Mouse (Mus musculus) embryo, embryonic 10 days (tissue): Measurements from ENCODE around the gene Zfp637.
"Not testable (repeated sequence)": the region's sequence is repeated elsewhere in the genome, so short reads cannot be mapped to it uniquely, and the experiment has no call there.

ENCODE experiments used
- DNase-seq: peaks from one replicate; pipeline ENCODE4 v3.0.0-alpha.2; 2015; ENCODE audit warnings: low spot score

Gene Zfp637

DNA sequence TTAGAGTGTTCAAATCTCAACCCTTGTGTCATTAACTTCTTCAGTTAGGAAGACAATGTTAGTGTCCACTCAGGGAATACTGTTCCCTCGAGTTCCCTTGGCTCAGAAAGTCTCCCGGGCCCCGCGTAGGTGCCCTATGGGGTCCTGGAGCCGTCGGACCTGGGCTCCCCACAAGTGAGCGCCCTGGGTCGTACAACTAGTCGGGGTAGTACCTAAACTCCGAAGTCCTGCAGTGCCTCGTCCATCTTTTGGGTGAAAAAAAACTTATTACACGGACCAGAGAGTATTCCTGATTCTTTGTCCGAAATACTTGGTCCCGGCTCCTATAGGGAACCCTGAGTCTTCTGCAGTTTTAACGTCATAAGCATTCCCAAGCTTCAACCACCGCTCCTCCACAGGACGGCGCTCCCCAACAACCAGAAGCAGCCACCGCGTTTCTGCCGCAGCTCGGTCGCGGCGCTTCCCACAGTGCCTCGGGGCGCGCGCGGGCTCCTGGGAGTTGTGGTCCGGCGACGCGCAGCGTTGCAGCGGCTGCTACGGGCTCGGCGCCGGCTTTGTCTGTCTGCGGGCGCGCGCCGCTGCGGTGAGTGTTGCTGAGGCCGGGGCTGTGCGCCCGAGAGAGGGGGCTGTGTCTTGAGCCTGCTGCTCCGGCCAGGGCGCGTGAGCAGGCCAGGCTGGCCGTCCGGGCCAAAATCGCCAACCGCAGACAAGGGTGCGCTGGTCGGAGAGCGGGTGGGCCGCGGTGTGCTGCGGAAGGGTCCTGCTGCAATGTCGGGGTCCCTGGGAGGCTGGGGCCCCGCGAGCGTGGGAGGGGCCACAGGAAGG lies at the start of gene Zfp637:
Zfp637 (plus strand) TSS at position 495 of the 825 bp plus-strand sequence.
- DNase-seq, result peak; percentile 98

DNA sequence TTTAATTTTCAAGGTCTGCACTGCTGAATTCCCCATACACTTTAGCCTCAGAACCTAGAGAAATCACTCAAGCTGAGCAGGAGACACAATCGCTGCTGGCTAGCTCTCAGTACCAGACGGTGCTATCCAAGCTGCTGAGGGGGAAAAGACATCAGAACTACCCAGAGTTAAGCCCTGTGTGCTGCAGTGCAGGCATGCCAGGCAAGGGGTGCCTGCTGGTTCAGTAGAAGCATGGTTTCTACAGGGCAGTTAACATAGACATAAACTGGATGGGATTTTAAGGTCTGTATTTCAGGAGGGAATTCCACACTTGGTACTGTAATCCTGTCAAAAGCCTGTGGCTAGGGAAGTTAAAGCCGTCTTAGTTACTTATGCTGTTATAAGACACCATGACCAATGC lies 45.7 kb upstream of the Zfp637 start:
- no peak for DNase-seq

GRCm38 (mm10) chr6:117800824-117801223 lies 40.2 kb upstream of the Zfp637 start:
- peak; percentile 20 for DNase-seq

GRCm38 (mm10) chr6:117801801-117802200 lies 39.2 kb upstream of the Zfp637 start:
- DNase-seq, result no peak

GRCm38 (mm10) chr6:117807756-117808155 lies 33.2 kb upstream of the Zfp637 start:
- no peak for DNase-seq

- no peak for DNase-seq
These were observed 31.2 kb upstream of the Zfp637 start for GRCm38 (mm10) chr6:117809816-117810215.

DNA sequence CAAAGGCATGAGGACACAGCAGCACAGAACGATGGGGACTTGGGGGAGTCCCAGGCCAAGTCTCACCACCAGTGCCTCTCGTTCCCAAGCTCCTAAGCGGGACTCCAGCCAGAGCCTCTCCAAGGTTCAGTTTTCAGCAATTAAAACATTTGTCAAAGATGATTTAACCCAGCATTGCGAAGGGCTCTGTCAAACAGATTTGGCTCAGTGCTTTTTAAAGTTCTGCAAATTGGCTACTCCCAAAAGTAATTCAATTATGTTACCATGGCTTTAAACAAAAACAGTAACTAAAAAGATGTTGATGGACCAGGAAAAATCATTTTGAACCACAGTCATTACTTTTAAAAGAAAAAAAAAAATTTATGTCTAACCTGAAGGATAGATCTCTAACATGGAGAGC lies 30.3 kb upstream of the Zfp637 start:
- DNase-seq, result no peak

DNA sequence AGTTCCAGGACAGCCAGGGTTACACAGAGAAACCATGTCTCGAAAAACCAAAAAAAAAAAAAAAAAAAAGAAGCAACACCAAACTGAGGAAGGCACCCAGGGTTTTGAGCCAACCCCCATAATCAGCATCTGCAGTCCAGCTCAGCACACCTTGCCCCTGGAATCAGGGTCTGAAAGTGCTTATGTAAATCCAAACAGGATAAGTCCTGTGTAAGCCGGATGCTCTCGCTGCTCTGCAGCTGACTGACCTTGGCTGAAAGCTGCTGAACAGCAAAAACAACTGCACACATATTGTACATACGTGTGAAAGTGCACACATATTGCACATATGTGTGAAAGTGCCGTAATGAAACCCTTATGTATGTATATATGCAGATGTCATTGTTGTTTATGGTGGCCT lies 29.7 kb upstream of the Zfp637 start:
- DNase-seq, result no peak

DNA sequence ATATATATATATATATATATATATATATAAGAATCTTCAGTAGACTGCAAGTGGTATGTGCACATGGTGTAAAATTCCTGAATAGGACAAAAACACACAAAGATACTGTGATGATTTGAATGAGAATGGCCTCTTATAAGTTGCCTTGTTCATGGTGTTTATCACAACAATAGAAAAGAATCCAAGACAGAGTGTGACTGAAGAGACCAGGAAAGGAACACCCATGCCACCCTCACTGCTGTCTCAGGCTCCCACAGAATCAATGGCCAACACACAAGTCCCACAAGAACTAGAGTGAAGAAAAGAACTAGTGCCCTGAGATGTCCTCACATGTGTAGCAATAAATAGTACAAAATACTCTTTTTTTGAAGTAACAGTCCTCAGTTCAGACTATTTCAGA lies 26.3 kb upstream of the Zfp637 start:
- DNase-seq, result no peak

DNA sequence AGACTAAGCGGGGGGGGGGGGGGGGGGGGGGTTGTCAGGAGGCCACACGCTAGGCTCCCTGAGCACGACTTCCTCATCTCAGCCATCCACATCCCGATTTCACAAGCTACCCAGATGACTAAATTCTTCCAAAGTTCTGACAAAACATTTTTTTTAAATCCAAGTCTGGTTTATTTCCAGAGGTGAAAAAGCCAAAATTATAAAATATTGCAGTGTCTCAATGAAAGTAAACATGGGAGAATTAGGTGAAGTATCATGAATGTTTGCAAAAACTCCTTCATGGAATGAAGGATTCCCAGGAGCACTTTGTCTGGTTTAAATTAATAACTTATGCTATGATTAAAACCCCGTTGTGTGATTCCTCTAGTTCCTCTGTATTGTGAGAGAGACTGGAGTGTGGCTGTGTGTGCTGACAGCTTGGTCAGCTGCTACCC lies 23.9 kb upstream of the Zfp637 start:
- no peak for DNase-seq

DNA sequence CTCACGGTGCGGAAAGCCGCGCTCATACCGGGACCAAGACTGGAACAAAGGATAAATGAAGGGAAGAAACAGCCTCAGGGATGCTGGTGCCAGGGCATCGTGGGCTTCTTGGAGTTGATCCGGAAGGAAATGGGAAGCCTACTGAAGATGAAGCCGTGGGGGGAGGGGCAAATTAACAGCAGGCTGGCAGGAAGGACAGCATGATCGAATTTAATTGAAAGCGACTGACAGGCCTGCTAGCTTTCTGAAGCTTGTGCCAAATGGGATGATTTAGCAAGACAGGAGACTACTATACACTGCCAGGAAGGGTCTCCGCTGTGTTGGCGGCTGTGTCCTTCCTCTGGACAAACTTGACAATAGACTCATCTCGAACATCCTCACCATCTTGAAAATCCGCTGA lies 20.7 kb upstream of the Zfp637 start:
- no peak for DNase-seq

DNA sequence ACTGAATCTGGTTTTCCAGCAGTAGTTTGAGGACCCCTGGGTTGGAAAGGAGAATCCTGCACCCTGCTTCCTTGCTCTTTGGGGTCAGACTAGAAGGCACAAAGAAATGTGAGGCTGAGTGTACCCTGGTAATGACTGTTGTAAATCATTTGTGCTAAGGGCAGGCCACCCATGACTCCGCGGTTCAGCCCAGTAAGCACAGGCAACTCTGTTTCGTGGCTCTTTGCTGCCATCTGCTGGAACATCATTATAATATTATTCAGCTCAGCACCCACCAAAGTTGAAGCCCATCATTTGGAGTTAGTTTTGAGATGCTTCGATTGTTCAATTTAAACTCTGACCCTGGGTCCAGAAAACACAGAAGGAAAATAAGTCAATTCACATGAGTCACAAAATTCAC lies 15.6 kb upstream of the Zfp637 start:
- DNase-seq, result peak; percentile 93

- peak; percentile 88 for DNase-seq
These were observed 12.7 kb upstream of the Zfp637 start for GRCm38 (mm10) chr6:117828273-117828672.

DNA sequence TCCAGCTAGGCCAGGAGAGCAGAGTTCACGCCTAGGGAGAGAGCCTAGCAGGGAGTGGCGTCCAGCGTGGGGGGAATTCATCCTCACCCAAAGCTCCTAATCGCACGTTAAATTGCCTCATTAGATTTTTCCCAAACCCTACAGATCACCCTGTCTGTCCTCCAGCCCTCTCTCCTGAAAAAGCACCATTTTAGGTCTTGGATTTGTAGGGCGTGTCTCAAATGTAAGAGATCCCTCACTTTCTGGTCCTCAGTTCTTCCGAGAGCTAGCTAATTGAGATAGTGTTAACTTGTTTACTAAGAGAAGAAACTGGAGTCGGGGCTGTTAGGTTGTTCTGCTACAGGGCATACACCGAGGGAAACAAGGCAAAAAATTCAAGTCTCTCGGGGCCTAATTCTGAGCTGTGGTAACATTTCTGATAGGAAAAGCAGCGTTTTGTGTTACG lies 553 bp downstream of the Zfp637 start:
- DNase-seq, result no peak

GRCm38 (mm10) chr6:117844597-117844996 lies 3.6 kb downstream of the Zfp637 start:
- DNase-seq, result no peak

DNA sequence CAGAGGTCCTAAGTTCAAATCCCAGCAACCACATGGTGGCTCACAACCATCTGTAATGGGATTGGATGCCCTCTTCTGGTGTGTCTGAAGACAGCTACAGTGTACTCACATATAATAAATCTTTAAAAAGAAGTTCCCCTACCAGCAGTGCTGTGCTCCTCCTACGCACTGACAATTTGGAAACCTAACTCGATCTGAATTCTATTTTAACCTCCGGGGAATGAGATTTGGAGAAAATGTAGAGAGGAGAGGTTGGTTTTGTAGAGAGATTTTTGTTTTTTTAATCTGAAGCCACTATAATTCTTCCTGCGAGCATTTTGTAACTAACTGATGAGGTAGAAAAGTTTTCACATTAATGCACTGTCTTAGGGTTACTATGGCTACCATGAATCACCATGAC lies 5.7 kb downstream of the Zfp637 start:
- DNase-seq, result not testable (repeated sequence)

- DNase-seq, result no peak
These were observed 6.8 kb downstream of the Zfp637 start for GRCm38 (mm10) chr6:117847772-117848171.

GRCm38 (mm10) chr6:117848577-117848976 lies 7.6 kb downstream of the Zfp637 start:
- no peak for DNase-seq

- DNase-seq, result no peak
These were observed 10.8 kb downstream of the Zfp637 start for GRCm38 (mm10) chr6:117851747-117852146.

GRCm38 (mm10) chr6:117857990-117858389 lies 17.0 kb downstream of the Zfp637 start:
- DNase-seq, result no peak

- DNase-seq, result no peak
These were observed 20.9 kb downstream of the Zfp637 start, which contains the start of gene Zfp239 for GRCm38 (mm10) chr6:117861848-117862247. Gene Zfp239, plus strand, starts transcription at chr6:117862100.

- no peak for DNase-seq
These were observed 21.5 kb downstream of the Zfp637 start for GRCm38 (mm10) chr6:117862465-117862864.

DNA sequence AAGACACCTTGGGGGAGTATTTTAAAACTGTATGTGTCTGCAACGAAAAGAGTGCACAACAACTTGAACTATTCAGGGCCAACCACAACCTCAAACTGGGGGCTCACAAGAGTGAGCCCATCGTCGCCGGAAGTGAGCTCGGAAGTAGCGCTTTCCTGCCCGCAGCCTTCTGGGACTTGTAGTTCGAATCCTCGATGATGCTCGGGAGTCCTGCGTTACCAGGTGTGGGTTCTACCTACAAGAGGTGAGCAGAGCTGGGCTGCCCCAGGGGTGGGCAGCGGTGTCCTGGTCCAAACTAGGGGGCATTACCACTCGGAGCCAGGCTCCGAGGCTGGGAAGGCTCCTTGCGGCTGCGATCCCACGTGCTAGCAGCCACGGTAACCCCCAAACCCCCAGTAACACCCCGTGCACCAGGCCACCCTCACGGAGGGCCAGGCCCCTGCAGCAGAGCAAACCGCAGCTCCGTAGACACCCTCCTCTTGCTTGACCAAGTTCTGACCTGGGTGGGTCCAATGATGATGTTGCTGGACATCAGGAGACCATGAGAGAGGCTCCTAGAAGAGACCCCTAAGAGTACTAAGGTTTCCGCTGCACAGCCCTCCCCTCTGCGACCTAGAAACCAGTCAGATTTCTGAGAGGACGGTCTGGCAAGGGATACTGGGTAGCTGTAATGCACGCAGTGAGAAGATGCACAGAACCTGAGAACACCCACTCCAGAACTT lies 22.1 kb downstream of the Zfp637 start:
- peak; percentile 88 for DNase-seq
